Mouse (Mus musculus) heart, postnatal 0 days (tissue): ENCODE measurements around the gene Nxph3.

ENCODE experiments used
- CTCF ChIP-seq: IDR thresholded peaks from 2 replicates; pipeline ENCODE4 v1.5.1; 2016; ENCODE audit warnings: antibody characterized with exemption, control low read depth, low read depth
- EP300 ChIP-seq: IDR thresholded peaks from 2 replicates; pipeline ENCODE4 v1.6.1; 2016; ENCODE audit warnings: antibody characterized with exemption, low read depth

- TF ChIP-seq EP300 (no peak), CTCF (no peak)
These were observed 12.9 kb upstream of the Nxph3 start for GRCm38 (mm10) chr11:95527307-95527706.
